Mouse (Mus musculus) olfactory bulb, adult 2 months (tissue): ENCODE results near the gene Chrm3.

Source experiments
- CTCF ChIP-seq: fragments of 200-500 bp; IDR thresholded peaks from 2 replicates; pipeline ENCODE4 v1.5.1; 2012; ENCODE audit warnings: low read depth, mild to moderate bottlenecking, low read length, moderate library complexity; ENCODE audit not compliant: insufficient read depth
- POLR2A ChIP-seq: fragments of 200-500 bp; IDR thresholded peaks from 2 replicates; pipeline ENCODE4 v1.6.1; 2012; ENCODE audit warnings: mild to moderate bottlenecking, low read depth, low read length, moderate library complexity; ENCODE audit not compliant: insufficient read depth

DNA sequence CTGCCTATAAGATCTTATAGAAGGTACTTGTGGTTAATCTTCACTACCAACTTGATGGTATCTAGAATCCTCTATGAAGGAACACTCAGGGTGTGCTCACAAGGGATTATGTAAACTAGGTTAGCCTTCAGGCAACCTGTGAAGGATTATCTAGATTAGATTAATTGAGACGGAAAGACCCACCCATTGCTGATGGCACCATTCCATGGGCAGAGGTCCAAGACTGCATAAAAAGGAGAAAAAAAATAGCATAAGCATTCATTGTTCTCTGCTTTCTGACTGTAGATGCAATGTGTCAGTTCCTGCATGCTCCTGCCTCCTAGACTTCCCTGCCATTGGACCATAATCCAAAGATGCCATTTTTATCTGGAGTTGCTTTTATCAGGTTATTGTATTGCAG, 8.5 kb downstream of the Chrm3 start:
- TF ChIP-seq CTCF: no peak
- TF ChIP-seq POLR2A: no peak
